Mouse (Mus musculus): ENCODE results near the gene Tenm4.

The Tenm4 gene

GRCm38 (mm10) chr7:96752776-96753175, 581.7 kb downstream of the Tenm4 start:
- no peak for DNase-seq

GRCm38 (mm10) chr7:96753335-96754095, 582.5 kb downstream of the Tenm4 start:
- no peak for DNase-seq

GRCm38 (mm10) chr7:96754175-96754574, 583.1 kb downstream of the Tenm4 start:
- DNase-seq = no peak

- no peak for DNase-seq
Observed at GRCm38 (mm10) chr7:96755459-96756094, 584.5 kb downstream of the Tenm4 start.

GRCm38 (mm10) chr7:96756104-96756742, 585.2 kb downstream of the Tenm4 start:
- peak; percentile 14 for DNase-seq

- DNase-seq = no peak
Observed at GRCm38 (mm10) chr7:96757067-96757466, 586.0 kb downstream of the Tenm4 start.

GRCm38 (mm10) chr7:96760208-96760607, 589.2 kb downstream of the Tenm4 start:
- DNase-seq = no peak

GRCm38 (mm10) chr7:96761151-96761550, 590.1 kb downstream of the Tenm4 start:
- DNase-seq = peak; percentile 10

GRCm38 (mm10) chr7:96765321-96765960, 594.4 kb downstream of the Tenm4 start:
- DNase-seq = no peak

- no peak for DNase-seq
Observed at GRCm38 (mm10) chr7:96767090-96767489, 596.0 kb downstream of the Tenm4 start.

- no peak for DNase-seq
Observed at GRCm38 (mm10) chr7:96768718-96769117, 597.7 kb downstream of the Tenm4 start.

- DNase-seq = peak; percentile 49
Observed at GRCm38 (mm10) chr7:96769784-96770183, 598.7 kb downstream of the Tenm4 start.

- no peak for DNase-seq
Observed at GRCm38 (mm10) chr7:96772966-96773365, 601.9 kb downstream of the Tenm4 start.

GRCm38 (mm10) chr7:96773585-96774225, 602.7 kb downstream of the Tenm4 start:
- no peak for DNase-seq

GRCm38 (mm10) chr7:96775080-96775486, 604.0 kb downstream of the Tenm4 start:
- no peak for DNase-seq

GRCm38 (mm10) chr7:96777938-96778600, 607.0 kb downstream of the Tenm4 start:
- DNase-seq = no peak

- DNase-seq = peak; percentile 40
Observed at GRCm38 (mm10) chr7:96778601-96778969, 607.5 kb downstream of the Tenm4 start.

- no peak for DNase-seq
Observed at GRCm38 (mm10) chr7:96780556-96780955, 609.5 kb downstream of the Tenm4 start.

GRCm38 (mm10) chr7:96781068-96781467, 610.0 kb downstream of the Tenm4 start:
- DNase-seq = no peak

GRCm38 (mm10) chr7:96782686-96783085, 611.6 kb downstream of the Tenm4 start:
- DNase-seq = no peak

GRCm38 (mm10) chr7:96785808-96786207, 614.8 kb downstream of the Tenm4 start:
- DNase-seq = no peak

- no peak for DNase-seq
Observed at GRCm38 (mm10) chr7:96786262-96787044, 615.4 kb downstream of the Tenm4 start.
